Mouse (Mus musculus) urinary bladder, postnatal 4 days (tissue): Measurements from ENCODE around the gene Hist1h2bg.
"Not testable (repeated sequence)": the region's sequence is repeated elsewhere in the genome, so short reads cannot be mapped to it uniquely, and the experiment has no call there.

Source experiments
- DNase-seq, 2 experiments: peaks; one replicate each; pipeline ENCODE4 v3.0.0; 2021 to 2022; ENCODE audit warnings: low spot score in 2 of 2

Hist1h2bg gene

GRCm38 (mm10) chr13:23582219-23583056 is 11.2 kb downstream of the Hist1h2bg start:
- DNase-seq, result no peak

- no peak for DNase-seq
Measured at GRCm38 (mm10) chr13:23583387-23584068, 12.3 kb downstream of the Hist1h2bg start.

GRCm38 (mm10) chr13:23584331-23584730 is 13.1 kb downstream of the Hist1h2bg start:
- DNase-seq, result no peak

DNA sequence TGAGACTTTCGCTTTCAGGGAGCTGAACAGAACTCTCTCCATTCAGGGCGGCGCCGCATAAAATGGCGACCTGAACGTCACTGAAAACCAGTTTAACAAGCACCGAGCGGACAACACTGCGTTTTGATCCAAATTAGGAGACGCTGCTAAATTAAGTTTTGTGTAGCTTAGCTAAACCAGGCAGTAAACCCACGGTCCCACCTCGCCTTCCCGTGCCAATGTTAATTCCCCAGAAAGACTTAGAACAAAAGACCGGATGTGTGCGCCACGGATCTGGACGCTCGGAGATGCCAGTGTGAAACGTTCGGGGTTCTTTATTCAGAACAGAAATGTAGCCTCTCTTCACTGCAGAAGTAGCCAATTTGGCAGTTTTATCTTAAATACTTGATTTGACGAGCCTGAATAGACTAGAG is 13.8 kb downstream of the Hist1h2bg start:
- DNase-seq, result peak; percentile 60 to 71

DNA sequence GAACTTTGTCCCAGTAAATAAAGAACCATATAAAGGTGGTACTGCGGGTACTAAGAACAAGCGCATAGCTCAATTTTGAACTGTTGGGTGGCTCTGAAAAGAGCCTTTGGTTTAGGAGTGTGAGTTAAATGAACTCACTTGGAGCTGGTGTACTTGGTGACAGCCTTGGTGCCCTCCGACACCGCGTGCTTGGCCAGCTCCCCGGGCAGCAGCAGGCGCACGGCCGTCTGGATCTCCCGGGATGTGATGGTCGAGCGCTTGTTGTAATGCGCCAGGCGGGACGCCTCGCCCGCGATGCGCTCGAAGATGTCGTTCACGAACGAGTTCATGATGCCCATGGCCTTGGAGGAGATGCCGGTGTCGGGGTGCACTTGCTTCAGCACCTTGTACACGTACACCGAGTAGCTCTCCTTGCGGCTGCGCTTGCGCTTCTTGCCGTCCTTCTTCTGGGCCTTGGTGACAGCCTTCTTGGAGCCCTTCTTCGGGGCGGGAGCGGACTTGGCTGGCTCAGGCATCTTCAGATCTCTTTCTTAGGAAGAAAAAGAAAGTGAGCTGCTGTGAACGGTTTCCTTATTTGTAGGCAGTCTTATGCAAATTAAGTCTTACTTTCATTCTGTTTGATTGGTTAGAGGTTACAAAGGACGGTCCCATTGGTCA is 14.4 kb downstream of the Hist1h2bg start:
- DNase-seq, result peak in 1 of 2 experiments; percentile 66

DNA sequence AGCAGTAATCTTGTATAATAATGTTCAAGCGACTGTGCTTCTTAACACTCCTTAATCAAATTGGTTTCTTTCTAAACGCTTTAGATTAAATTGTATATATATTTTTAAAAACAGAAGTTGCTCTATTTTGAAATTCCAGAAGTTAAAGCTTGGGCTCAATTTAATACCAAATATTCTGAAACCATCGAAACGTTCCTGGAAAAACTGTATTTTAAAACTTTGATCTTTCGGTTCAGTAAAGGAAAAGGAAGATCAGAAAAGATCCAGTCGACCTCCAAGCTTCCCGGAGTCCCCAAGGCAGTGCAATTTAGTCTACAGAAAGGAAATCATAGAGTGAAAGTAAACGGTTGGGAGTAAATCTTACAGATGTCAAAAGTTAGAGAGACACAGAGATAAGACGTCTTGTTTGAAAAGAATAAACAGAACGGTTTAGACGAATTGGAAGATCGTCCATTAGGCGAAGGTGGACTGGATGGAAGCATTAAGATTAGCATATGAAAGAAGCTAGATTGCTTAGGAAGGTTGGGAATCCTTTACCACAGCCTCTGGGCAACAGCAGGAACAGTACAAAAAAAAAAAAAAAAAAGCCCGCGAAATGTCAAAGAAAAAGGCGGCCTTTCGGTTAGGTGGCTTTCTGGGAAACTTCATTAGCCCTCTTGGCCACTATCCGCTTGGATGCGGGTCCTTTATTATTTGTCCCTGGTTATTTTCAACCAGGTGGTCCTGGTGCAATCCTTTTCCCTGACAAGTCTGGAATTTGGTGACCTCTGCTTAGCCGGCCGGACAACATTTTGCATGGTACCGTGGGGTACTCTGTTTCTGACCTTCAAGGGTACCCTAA is 15.1 kb downstream of the Hist1h2bg start:
- DNase-seq, result no peak

GRCm38 (mm10) chr13:23586940-23587225 is 15.7 kb downstream of the Hist1h2bg start:
- no peak for DNase-seq

- DNase-seq, result no peak
Measured at GRCm38 (mm10) chr13:23591206-23591605, 20.0 kb downstream of the Hist1h2bg start.

- DNase-seq, result not testable (repeated sequence)
Measured at GRCm38 (mm10) chr13:23591886-23592285, 20.7 kb downstream of the Hist1h2bg start.

GRCm38 (mm10) chr13:23592614-23593013 is 21.4 kb downstream of the Hist1h2bg start:
- no peak for DNase-seq

DNA sequence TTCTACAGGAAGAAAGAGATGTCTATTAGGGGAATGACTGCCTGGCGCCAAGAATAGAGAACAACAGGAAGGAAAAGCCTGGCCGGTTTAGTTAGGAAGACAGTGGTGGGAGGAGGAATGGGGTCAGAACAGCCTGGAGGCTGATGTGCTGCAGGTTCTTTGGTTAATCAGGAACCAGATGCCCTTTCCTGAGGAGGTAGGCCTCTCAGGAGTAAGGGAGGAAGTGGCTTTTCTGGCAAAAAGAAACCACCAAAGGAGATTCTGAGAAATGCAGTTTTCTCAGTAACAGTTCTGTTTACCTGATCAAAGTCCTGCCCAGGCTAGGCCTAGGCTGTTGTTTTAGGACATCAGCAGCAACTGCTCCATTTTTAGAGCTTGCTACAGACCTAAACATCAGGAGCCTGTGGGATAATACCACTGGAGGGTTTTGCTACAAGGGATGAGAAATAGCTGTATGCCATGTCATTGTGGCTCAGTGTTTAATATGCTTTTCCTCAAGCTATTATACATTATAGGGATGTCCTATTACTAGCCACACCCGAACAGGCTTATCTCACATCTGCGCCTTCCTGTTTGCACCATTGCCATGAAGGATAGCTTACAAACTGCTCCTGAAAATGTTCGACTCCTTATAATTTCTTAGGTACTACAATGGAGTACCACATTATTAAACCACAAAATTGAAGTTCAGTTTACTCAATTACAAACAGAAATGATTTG is 22.0 kb downstream of the Hist1h2bg start:
- no peak for DNase-seq

GRCm38 (mm10) chr13:23595185-23595584 is 24.0 kb downstream of the Hist1h2bg start:
- DNase-seq, result no peak

GRCm38 (mm10) chr13:23595622-23596372 is 24.6 kb downstream of the Hist1h2bg start:
- DNase-seq, result no peak

- peak; percentile 56 to 82 for DNase-seq
Measured at GRCm38 (mm10) chr13:23597957-23598356, 26.8 kb downstream of the Hist1h2bg start.

- no peak for DNase-seq
Measured at GRCm38 (mm10) chr13:23603182-23603699, 32.0 kb downstream of the Hist1h2bg start.

GRCm38 (mm10) chr13:23604452-23604851 is 33.3 kb downstream of the Hist1h2bg start:
- DNase-seq, result no peak

GRCm38 (mm10) chr13:23605052-23605451 is 33.9 kb downstream of the Hist1h2bg start:
- DNase-seq, result no peak

GRCm38 (mm10) chr13:23609209-23609608 is 38.0 kb downstream of the Hist1h2bg start:
- no peak for DNase-seq

- no peak for DNase-seq
Measured at GRCm38 (mm10) chr13:23609844-23610243, 38.6 kb downstream of the Hist1h2bg start.

GRCm38 (mm10) chr13:23610393-23610792 is 39.2 kb downstream of the Hist1h2bg start:
- DNase-seq, result no peak
